ENCODE assay signal across 29 mouse cellular contexts in the genomic region with DNA sequence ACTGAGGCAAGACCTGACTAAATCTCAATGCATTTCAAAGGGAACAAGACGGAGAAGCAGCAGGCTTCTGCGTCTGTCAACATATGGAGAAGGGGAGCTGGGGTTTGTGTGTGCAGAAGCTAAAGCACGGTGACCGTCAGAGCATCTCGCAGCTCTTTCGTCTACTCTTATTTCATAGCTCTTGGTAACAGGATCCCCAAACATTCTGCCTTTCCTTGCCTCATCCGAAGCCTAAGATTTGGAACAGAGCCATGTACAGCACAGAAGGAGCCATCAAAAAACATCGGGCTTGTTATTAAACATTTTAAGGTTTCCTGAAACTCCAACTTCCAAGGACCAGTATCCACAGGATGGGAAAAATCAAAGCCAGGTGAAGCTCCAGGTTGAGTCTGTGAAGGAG.
DNase-seq lines count a peak whose midpoint lies in the region; ATAC-seq and TF ChIP-seq lines count a peak whose summit lies in the region.
"Had no signal": no experiment of that assay in that cellular context is flagged by ENCODE, and none has a peak within 500 bp of the region (broad histone marks: within the 10 kb centered on the region; RNA-seq: fewer than 3 reads in every experiment).

No protein-coding gene starts in this region.

- TF ChIP-seq POLR2A in brain, embryonic 14.5 days (IDR thresholded peaks at IDR 0.05; ENCODE audit: borderline replicate concordance, extremely low read depth, insufficient read depth, insufficient read length, poor library complexity, severe bottlenecking), result no peak
- TF ChIP-seq POLR2A in embryonic fibroblast, embryonic 13.5 days (IDR thresholded peaks at IDR 0.05; ENCODE audit: low read depth, low read length), result no peak

- TF ChIP-seq CTCF in liver, postnatal 0 days (IDR thresholded peaks at IDR 0.05; ENCODE audit: low read depth), result no peak
- TF ChIP-seq CTCF in brain, embryonic 14.5 days (IDR thresholded peaks at IDR 0.05; ENCODE audit: borderline replicate concordance, extremely low read depth, insufficient read depth, insufficient read length), result no peak
- no peak for TF ChIP-seq CTCF in embryonic fibroblast, embryonic 13.5 days (IDR thresholded peaks at IDR 0.05; ENCODE audit: borderline replicate concordance, insufficient read depth, low read length)

- no peak for TF ChIP-seq EP300 in liver, postnatal 0 days (IDR thresholded peaks at IDR 0.05; ENCODE audit: low read depth)

- no peaks in the 10 kb centered on the region for H3K9me3 ChIP-seq in liver, embryonic 12.5 days (replicated peaks)
- H3K9me3 ChIP-seq in liver, postnatal 0 days (ENCODE audit: low read length), result no peaks in the 10 kb centered on the region
- H3K9me3 ChIP-seq: forebrain, embryonic 15.5 days; G1E; hindbrain, embryonic 15.5 days; intestine, embryonic 15.5 days; midbrain, embryonic 15.5 days; neural tube, embryonic 13.5 days had no signal

- no peak overlapping the region for H3K4me3 ChIP-seq in liver, embryonic 12.5 days
- H3K4me3 ChIP-seq in liver, postnatal 0 days (ENCODE audit: low read depth, low read length), result no peak overlapping the region
- no peak overlapping the region for H3K4me3 ChIP-seq in embryonic fibroblast, embryonic 13.5 days (ENCODE audit: insufficient read depth, low read length)
- H3K4me3 ChIP-seq: erythroblast, embryonic 14.5 days; forebrain, embryonic 15.5 days; hindbrain, embryonic 15.5 days; intestine, embryonic 15.5 days; left cerebral cortex, adult 2 months; midbrain, embryonic 15.5 days; neural tube, embryonic 13.5 days had no signal

- H3K27ac ChIP-seq in liver, embryonic 12.5 days, result 0 out of 2 replicates have a peak overlapping the region, but pooled peaks have one; percentile 1
- no peak overlapping the region for H3K27ac ChIP-seq in liver, postnatal 0 days (ENCODE audit: low read depth)
- H3K27ac ChIP-seq in embryonic fibroblast, embryonic 13.5 days (ENCODE audit: insufficient read depth, low read length), result peak overlapping the region; percentile 83
- H3K27ac ChIP-seq: forebrain, embryonic 15.5 days; hindbrain, embryonic 15.5 days; intestine, embryonic 15.5 days; left cerebral cortex, adult 2 months; macrophage; midbrain, embryonic 15.5 days; neural tube, embryonic 13.5 days had no signal

- peaks cover 38% of the 10 kb centered on the region for H3K4me1 ChIP-seq in liver, embryonic 12.5 days
- H3K4me1 ChIP-seq in liver, postnatal 0 days (ENCODE audit: insufficient read depth), result peaks cover 14% of the 10 kb centered on the region
- H3K4me1 ChIP-seq in embryonic fibroblast, embryonic 13.5 days (ENCODE audit: control insufficient read depth, insufficient read depth, low read length), result peaks cover 33% of the 10 kb centered on the region
- H3K4me1 ChIP-seq: forebrain, embryonic 15.5 days; hindbrain, embryonic 15.5 days; midbrain, embryonic 15.5 days; neural tube, embryonic 13.5 days had no signal

- ATAC-seq in liver, embryonic 12.5 days, result no peak
- ATAC-seq in liver, postnatal 0 days, result no peak
- ATAC-seq: forebrain, embryonic 15.5 days; intestine, embryonic 15.5 days; midbrain, embryonic 15.5 days had no signal

- H3K36me3 ChIP-seq in liver, embryonic 12.5 days, result no peaks in the 10 kb centered on the region
- no peaks in the 10 kb centered on the region for H3K36me3 ChIP-seq in liver, postnatal 0 days (replicated peaks; ENCODE audit: insufficient read depth, low read length)
- H3K36me3 ChIP-seq: forebrain, embryonic 15.5 days; G1E; hindbrain, embryonic 15.5 days; intestine, embryonic 15.5 days; midbrain, embryonic 15.5 days; neural tube, embryonic 13.5 days had no signal

- no peak overlapping the region for H3K4me2 ChIP-seq in liver, embryonic 12.5 days
- no peak overlapping the region for H3K4me2 ChIP-seq in liver, postnatal 0 days (ENCODE audit: low read depth, low read length)
- H3K4me2 ChIP-seq: forebrain, embryonic 15.5 days; heart, embryonic 11.5 days; hindbrain, embryonic 15.5 days; intestine, embryonic 15.5 days; liver, embryonic 11.5 days; midbrain, embryonic 15.5 days; neural tube, embryonic 13.5 days had no signal

- no peaks in the 10 kb centered on the region for H3K27me3 ChIP-seq in liver, embryonic 12.5 days (replicated peaks)
- H3K27me3 ChIP-seq in liver, postnatal 0 days (ENCODE audit: insufficient read depth, low read length), result no peaks in the 10 kb centered on the region
- H3K27me3 ChIP-seq: CH12.LX; forebrain, embryonic 15.5 days; hindbrain, embryonic 15.5 days; intestine, embryonic 15.5 days; midbrain, embryonic 15.5 days; neural tube, embryonic 13.5 days had no signal

- DNase-seq in heart, adult 11 months, result peak; percentile 79
- DNase-seq in heart, adult 18-20 months, result no peak
- DNase-seq in liver, postnatal 0 days, result no peak
- DNase-seq in brain, embryonic 14.5 days (ENCODE audit: low read depth), result peak; percentile 23
- no peak for DNase-seq in urinary bladder, adult 18-20 months (ENCODE audit: low spot score in 2 of 2)
- DNase-seq: adrenal gland, postnatal 14 days; B cell, adult 2 months; cerebellum, adult 9-10 months; gastrocnemius, postnatal 36 days; lung, adult 2 months; retina, postnatal 1 day; right cerebral cortex, postnatal 25 days; spleen, adult 18-20 months; thymus, adult 18-20 months; thymus, postnatal 4 days had no signal

- no peak overlapping the region for H3K9ac ChIP-seq in liver, embryonic 12.5 days
- H3K9ac ChIP-seq in liver, postnatal 0 days (replicated peaks), result no peak overlapping the region
- H3K9ac ChIP-seq: forebrain, embryonic 15.5 days; hindbrain, embryonic 15.5 days; intestine, embryonic 15.5 days; midbrain, embryonic 15.5 days; neural tube, embryonic 13.5 days had no signal

- 84% methylated on average over 8 of the region's 8 CpGs for WGBS in liver, embryonic 12.5 days (ENCODE audit: insufficient replicate concordance)
- WGBS in liver, postnatal 0 days (ENCODE audit: insufficient replicate concordance), result 86% methylated on average over 8 of the region's 8 CpGs

Comparison
In these comparisons a context has a peak if more than half of its experiments do, and no peak if none do; other contexts are left out.
1. DNase-seq: peak in heart, adult 11 months (single experiment) and brain, embryonic 14.5 days (single experiment); none in heart, adult 18-20 months (0 of 2), liver, postnatal 0 days (single experiment) and urinary bladder, adult 18-20 months (0 of 2).